Mouse (Mus musculus) small intestine, adult 2 months (tissue): Measurements from ENCODE around the gene Ice2. TPM values are rescaled to one million over a fixed set of nuclear protein-coding genes. Genes with fewer than 3 reads are reported as not detected.

Source experiments
- H3K27ac ChIP-seq: fragments of 200-500 bp; 2 replicates; pipeline ENCODE4 v1.5.1; 2012; ENCODE audit warnings: low read depth, low read length, control low read depth, inconsistent platforms; ENCODE audit not compliant: insufficient read depth
- H3K27me3 ChIP-seq: fragments of 200-500 bp; 2 replicates; pipeline ENCODE4 v1.6.1; 2012; ENCODE audit warnings: mild to moderate bottlenecking, moderate library complexity, low read length, inconsistent platforms; ENCODE audit not compliant: control insufficient read depth, insufficient read depth
- H3K36me3 ChIP-seq: fragments of 200-500 bp; 2 replicates; pipeline ENCODE4 v1.6.1; 2012; ENCODE audit warnings: mild to moderate bottlenecking, low read length, control low read depth, inconsistent platforms; ENCODE audit not compliant: control insufficient read depth, insufficient read depth
- H3K4me1 ChIP-seq: fragments of 200-500 bp; 2 replicates; pipeline ENCODE4 v1.6.1; 2012; ENCODE audit warnings: low read length, inconsistent platforms, mixed read lengths; ENCODE audit not compliant: control insufficient read depth, insufficient read depth, insufficient read length
- H3K4me3 ChIP-seq: fragments of 200-500 bp; 2 replicates; pipeline ENCODE4 v1.5.1; 2012; ENCODE audit warnings: low read depth, mild to moderate bottlenecking, control low read depth, inconsistent platforms, low read length, moderate library complexity
- CTCF ChIP-seq: fragments of 200-500 bp; IDR thresholded peaks from 2 replicates; pipeline ENCODE4 v1.5.1; 2012; ENCODE audit warnings: low read depth, mild to moderate bottlenecking, control low read depth, inconsistent platforms, low read length, moderate library complexity, mixed read lengths; ENCODE audit not compliant: insufficient replicate concordance, insufficient read length; ENCODE audit errors: extremely low read depth
- POLR2A ChIP-seq: fragments of 200-500 bp; IDR thresholded peaks from 2 replicates; pipeline ENCODE4 v1.6.1; 2012; ENCODE audit warnings: low read depth, mild to moderate bottlenecking, control low read depth, inconsistent platforms, low read length, moderate library complexity
- WGBS: fragments of 180-500 bp; shearing (Covaris S2); methylation state at CpG from one replicate; pipeline ENCODE4 v1.1.7; 2018; 5-methylcytosine and 5-hydroxymethylcytosine counted together
- polyA plus RNA-seq: library from polyadenylated mRNA; depleted of rRNA; stranded (reverse); fragments of >200 nt; gene quantifications from 2 replicates; pipeline ENCODE4 v1.2.3, GENCODE M21; 2012

The Ice2 gene
- polyA plus RNA-seq, 1 experiment, result 0.46 TPM

- Histone ChIP-seq H3K4me1 (peaks cover 39% of the 10 kb centered on the region), H3K27ac (peak overlapping the region; percentile 95), H3K27me3 (no peaks in the 10 kb centered on the region), H3K4me3 (peak overlapping the region; percentile 9; the same call in 1 of the 2 replicates), H3K36me3 (peaks cover 25% of the 10 kb centered on the region)
- WGBS, result 7% methylated on average over 2 of the region's 2 CpGs
- TF ChIP-seq POLR2A (no peak), CTCF (no peak)
Measured at GRCm38 (mm10) chr9:69458982-69459381, 61.3 kb downstream of the Ice2 start.

GRCm38 (mm10) chr9:69459876-69460275, 62.2 kb downstream of the Ice2 start:
- 61% methylated on average over 7 of the region's 7 CpGs for WGBS

GRCm38 (mm10) chr9:69463046-69463445, 65.3 kb downstream of the Ice2 start:
- 52% methylated on average over 2 of the region's 2 CpGs for WGBS

More at GRCm38 (mm10) chr9:69459876-69460275, 62.2 kb downstream of the Ice2 start:
- peaks cover 39% of the 10 kb centered on the region for H3K4me1 ChIP-seq
- peak overlapping the region; percentile 95 for H3K27ac ChIP-seq
- H3K36me3 ChIP-seq, result peaks cover 31% of the 10 kb centered on the region
- no peaks in the 10 kb centered on the region for H3K27me3 ChIP-seq
- TF ChIP-seq CTCF, result no peak
- H3K4me3 ChIP-seq, result no peak overlapping the region

GRCm38 (mm10) chr9:69464109-69464756, 66.5 kb downstream of the Ice2 start:
- 81% methylated on average over 6 of the region's 6 CpGs for WGBS
- Histone ChIP-seq H3K36me3 (peaks cover 55% of the 10 kb centered on the region), H3K4me1 (peaks cover 47% of the 10 kb centered on the region), H3K27ac (no peak overlapping the region), H3K4me3 (no peak overlapping the region), H3K27me3 (no peaks in the 10 kb centered on the region)
- TF ChIP-seq POLR2A (no peak), CTCF (no peak)

More at GRCm38 (mm10) chr9:69463046-69463445, 65.3 kb downstream of the Ice2 start:
- Histone ChIP-seq H3K27ac (no peak overlapping the region), H3K4me1 (peaks cover 47% of the 10 kb centered on the region), H3K4me3 (no peak overlapping the region), H3K36me3 (peaks cover 48% of the 10 kb centered on the region), H3K27me3 (no peaks in the 10 kb centered on the region)
- TF ChIP-seq CTCF, result no peak
- no peak for TF ChIP-seq POLR2A

- WGBS, result 36% methylated on average over 4 of the region's 4 CpGs
- Histone ChIP-seq H3K4me1 (peaks cover 46% of the 10 kb centered on the region), H3K27ac (peak overlapping the region; percentile 65)
Measured at GRCm38 (mm10) chr9:69466098-69466497, 68.4 kb downstream of the Ice2 start.

GRCm38 (mm10) chr9:69467310-69467939, 69.7 kb downstream of the Ice2 start:
- peak overlapping the region; percentile 65 for H3K27ac ChIP-seq
- H3K4me3 ChIP-seq, result no peak overlapping the region
- WGBS, result 18% methylated on average over 10 of the region's 10 CpGs
- H3K27me3 ChIP-seq, result no peaks in the 10 kb centered on the region
- TF ChIP-seq POLR2A, result no peak
- no peak for TF ChIP-seq CTCF
- H3K36me3 ChIP-seq, result peaks cover 69% of the 10 kb centered on the region
- H3K4me1 ChIP-seq, result peaks cover 46% of the 10 kb centered on the region; the same call in 1 of the 2 replicates

More at GRCm38 (mm10) chr9:69466098-69466497, 68.4 kb downstream of the Ice2 start:
- no peak overlapping the region for H3K4me3 ChIP-seq
- TF ChIP-seq POLR2A, result no peak
- no peak for TF ChIP-seq CTCF
- H3K36me3 ChIP-seq, result peaks cover 64% of the 10 kb centered on the region
- no peaks in the 10 kb centered on the region for H3K27me3 ChIP-seq

GRCm38 (mm10) chr9:69468991-69469390, 71.3 kb downstream of the Ice2 start:
- Histone ChIP-seq H3K27ac (peak overlapping the region; percentile 42), H3K4me1 (peaks cover 39% of the 10 kb centered on the region; the same call in 1 of the 2 replicates), H3K36me3 (peaks cover 78% of the 10 kb centered on the region), H3K4me3 (no peak overlapping the region), H3K27me3 (no peaks in the 10 kb centered on the region)
- TF ChIP-seq CTCF, result no peak
- no peak for TF ChIP-seq POLR2A
- WGBS, result 11% methylated on average over 9 of the region's 9 CpGs
